Mouse (Mus musculus) hindbrain, embryonic 12.5 days (tissue): ENCODE measurements at regions not wholly inside any gene's neighbourhood (a gene's known extent, or its start where the extent isn't known, plus 50 kb on each side); places are given as distances from the start of the nearest gene placed in this dataset.

Experiments
- ATAC-seq: fragments of 200-750 bp; cut with Nextera tagmentation; 2 replicates; pipeline ENCODE4 v1.8.0; 2017; ENCODE audit warnings: moderate TSS enrichment; ENCODE audit not compliant: low FRiP score
- H3K27ac ChIP-seq: fragments of 300-500 bp; sonication (generic); 2 replicates; pipeline ENCODE4 v1.5.1; 2016; ENCODE audit warnings: mild to moderate bottlenecking
- H3K27me3 ChIP-seq: fragments of 300-500 bp; sonication (generic); 2 replicates; pipeline ENCODE4 v1.6.1; 2016; ENCODE audit warnings: mild to moderate bottlenecking
- H3K36me3 ChIP-seq: fragments of 300-500 bp; sonication (generic); 2 replicates; pipeline ENCODE4 v1.6.1; 2016; ENCODE audit warnings: mild to moderate bottlenecking
- H3K4me1 ChIP-seq: fragments of 300-500 bp; sonication (generic); 2 replicates; pipeline ENCODE4 v1.6.1; 2016
- H3K4me2 ChIP-seq: fragments of 300-500 bp; sonication (generic); replicated peaks from 2 replicates; pipeline ENCODE4 v1.6.1; 2016; ENCODE audit warnings: mild to moderate bottlenecking
- H3K4me3 ChIP-seq: fragments of 300-500 bp; sonication (generic); 2 replicates; pipeline ENCODE4 v1.5.1; 2016; ENCODE audit warnings: mild to moderate bottlenecking
- H3K9ac ChIP-seq: fragments of 300-500 bp; sonication (generic); 2 replicates; pipeline ENCODE4 v1.6.1; 2016; ENCODE audit warnings: mild to moderate bottlenecking, moderate library complexity
- H3K9me3 ChIP-seq: fragments of 300-500 bp; sonication (generic); replicated peaks from 2 replicates; pipeline ENCODE4 v1.6.1; 2016; ENCODE audit warnings: mild to moderate bottlenecking
- WGBS: fragments of 180-500 bp; shearing (Covaris S2); methylation state at CpG from one replicate; pipeline ENCODE4 v1.1.7; 2016; 5-methylcytosine and 5-hydroxymethylcytosine counted together

GRCm38 (mm10) chr17:77593807-77594206, 606.2 kb upstream of the Crim1 start:
- H3K4me3 ChIP-seq = no peak overlapping the region
- H3K9ac ChIP-seq = no peak overlapping the region
- no peaks in the 10 kb centered on the region for H3K9me3 ChIP-seq
- no peaks in the 10 kb centered on the region for H3K36me3 ChIP-seq
- H3K4me1 ChIP-seq = no peaks in the 10 kb centered on the region
- 77% methylated on average over 4 of the region's 4 CpGs for WGBS
- H3K27ac ChIP-seq = no peak overlapping the region
- no peak for ATAC-seq
- H3K4me2 ChIP-seq = no peak overlapping the region
- H3K27me3 ChIP-seq = no peaks in the 10 kb centered on the region

- Histone ChIP-seq H3K27me3 (no peaks in the 10 kb centered on the region), H3K9me3 (no peaks in the 10 kb centered on the region), H3K4me3 (no peak overlapping the region)
Observed at GRCm38 (mm10) chr17:77596453-77596852, 603.6 kb upstream of the Crim1 start.

GRCm38 (mm10) chr17:77623472-77623871, 576.6 kb upstream of the Crim1 start:
- 67% methylated on average over 2 of the region's 2 CpGs for WGBS
- H3K9ac ChIP-seq = no peak overlapping the region
- H3K36me3 ChIP-seq = no peaks in the 10 kb centered on the region
- no peak overlapping the region for H3K4me2 ChIP-seq
- H3K4me3 ChIP-seq = no peak overlapping the region
- H3K4me1 ChIP-seq = no peaks in the 10 kb centered on the region
- ATAC-seq = no peak
- no peaks in the 10 kb centered on the region for H3K27me3 ChIP-seq
- H3K27ac ChIP-seq = no peak overlapping the region
- H3K9me3 ChIP-seq = no peaks in the 10 kb centered on the region

More at GRCm38 (mm10) chr17:77596453-77596852, 603.6 kb upstream of the Crim1 start:
- Histone ChIP-seq H3K9ac (no peak overlapping the region), H3K4me2 (no peak overlapping the region), H3K36me3 (no peaks in the 10 kb centered on the region), H3K27ac (no peak overlapping the region), H3K4me1 (no peaks in the 10 kb centered on the region)
- no peak for ATAC-seq
- 93% methylated on average over 1 of the region's 1 CpGs for WGBS

DNA sequence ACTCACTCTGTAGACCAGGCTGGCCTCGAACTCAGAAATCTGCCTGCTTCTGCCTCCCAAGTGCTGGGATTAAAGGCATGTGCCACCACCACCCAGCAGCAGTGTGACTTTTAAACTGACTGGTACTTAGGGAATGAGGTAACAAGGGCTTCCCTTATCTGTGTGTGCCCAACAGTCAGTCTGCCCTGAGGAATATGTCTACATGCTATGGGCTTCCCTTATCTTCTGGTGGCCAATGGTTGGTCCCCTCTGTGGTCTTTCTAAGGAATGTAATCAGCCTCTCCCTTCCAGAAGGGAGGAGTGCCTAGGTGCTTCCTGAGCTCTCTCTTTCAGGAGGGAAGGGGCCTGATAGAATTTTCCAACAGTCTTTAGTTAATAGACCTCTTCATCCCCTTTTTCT, 575.9 kb upstream of the Crim1 start:
- Histone ChIP-seq H3K36me3 (no peaks in the 10 kb centered on the region), H3K4me1 (no peaks in the 10 kb centered on the region), H3K27me3 (no peaks in the 10 kb centered on the region), H3K9ac (no peak overlapping the region), H3K9me3 (peaks cover 4% of the 10 kb centered on the region; the same call in 1 of the 2 replicates), H3K27ac (no peak overlapping the region), H3K4me2 (no peak overlapping the region), H3K4me3 (no peak overlapping the region)
- ATAC-seq = no peak
- WGBS = 80% methylated on average over 1 of the region's 1 CpGs

GRCm38 (mm10) chr17:77642355-77642754, 557.7 kb upstream of the Crim1 start:
- Histone ChIP-seq H3K4me2 (no peak overlapping the region), H3K27me3 (no peaks in the 10 kb centered on the region), H3K9me3 (no peaks in the 10 kb centered on the region), H3K36me3 (no peaks in the 10 kb centered on the region), H3K4me3 (no peak overlapping the region), H3K9ac (no peak overlapping the region), H3K4me1 (no peaks in the 10 kb centered on the region), H3K27ac (no peak overlapping the region)
- no peak for ATAC-seq
- WGBS = 85% methylated on average over 2 of the region's 2 CpGs

DNA sequence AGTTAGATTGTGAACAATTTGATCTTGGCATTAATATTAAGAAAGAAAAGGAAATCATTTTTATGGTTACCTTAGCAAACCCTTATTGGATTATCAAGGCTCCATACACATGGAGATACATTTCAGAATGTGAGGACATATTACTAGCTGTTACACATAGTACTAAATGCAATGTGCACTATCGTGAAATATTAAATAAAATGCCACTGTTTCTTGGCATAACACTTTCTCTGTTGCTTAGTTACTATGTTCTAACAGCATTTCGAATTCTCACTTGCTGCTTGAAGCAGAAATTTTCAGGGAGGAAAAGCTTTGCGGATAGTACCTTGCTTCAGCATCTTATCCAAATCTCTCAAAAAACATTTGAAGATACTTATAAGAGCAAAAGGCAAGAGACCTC, 551.1 kb upstream of the Crim1 start:
- no peaks in the 10 kb centered on the region for H3K27me3 ChIP-seq
- WGBS = 82% methylated on average over 3 of the region's 3 CpGs
- H3K9me3 ChIP-seq = no peaks in the 10 kb centered on the region
- H3K9ac ChIP-seq = no peak overlapping the region
- ATAC-seq = no peak
- H3K27ac ChIP-seq = no peak overlapping the region
- no peak overlapping the region for H3K4me3 ChIP-seq
- no peaks in the 10 kb centered on the region for H3K36me3 ChIP-seq
- H3K4me2 ChIP-seq = no peak overlapping the region
- H3K4me1 ChIP-seq = no peaks in the 10 kb centered on the region

DNA sequence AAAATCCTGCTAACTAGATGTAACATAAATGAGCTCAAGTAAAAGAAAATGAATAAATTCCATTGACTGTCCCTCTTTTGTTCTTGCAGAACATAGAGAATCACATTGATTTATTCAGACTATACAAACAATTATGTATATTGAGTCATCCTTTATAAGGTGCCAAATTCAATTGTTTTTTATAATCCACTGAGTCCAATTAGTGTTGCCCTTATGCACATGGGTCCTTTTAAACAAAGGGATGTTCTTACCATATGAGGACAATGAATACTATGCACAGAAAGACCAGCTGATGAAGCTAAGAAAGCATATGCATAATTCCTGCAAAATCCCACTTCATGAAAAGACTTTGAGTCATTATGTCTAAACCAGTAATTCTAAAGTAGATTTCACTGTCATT, 548.2 kb upstream of the Crim1 start:
- Histone ChIP-seq H3K36me3 (no peaks in the 10 kb centered on the region), H3K27ac (no peak overlapping the region), H3K9me3 (no peaks in the 10 kb centered on the region), H3K27me3 (no peaks in the 10 kb centered on the region), H3K9ac (no peak overlapping the region), H3K4me1 (no peaks in the 10 kb centered on the region), H3K4me3 (no peak overlapping the region), H3K4me2 (no peak overlapping the region)
- peak; percentile 78 for ATAC-seq
